In genomic region chr19:10604534-10604933, GRCm38 (mm10) we compare ENCODE assay signal across 8 mouse cellular contexts. TPM values are rescaled to one million over a fixed set of nuclear protein-coding genes. Genes with fewer than 3 reads are reported as not detected.
A peak's percentile ranks its signal among the peaks of the same experiment; 100 is the strongest.
DNase-seq lines count a peak whose midpoint lies in the region; ATAC-seq and TF ChIP-seq lines count a peak whose summit lies in the region.

No protein-coding gene starts in this region.

- peak overlapping the region; percentile 84 for H3K4me2 ChIP-seq in heart, embryonic 11.5 days
- H3K4me2 ChIP-seq in forebrain, embryonic 12.5 days: peak overlapping the region; percentile 82
- peak overlapping the region; percentile 77 for H3K4me2 ChIP-seq in liver, embryonic 16.5 days (ENCODE audit: low read depth, low read length)

- no peaks in the 10 kb centered on the region for H3K9me3 ChIP-seq in heart, embryonic 11.5 days (replicated peaks; ENCODE audit: control insufficient read depth, low read length)
- no peaks in the 10 kb centered on the region for H3K9me3 ChIP-seq in ES-Bruce4 (replicated peaks; ENCODE audit: control insufficient read depth, insufficient read depth, low read length, poor library complexity, severe bottlenecking)
- no peaks in the 10 kb centered on the region for H3K9me3 ChIP-seq in forebrain, embryonic 12.5 days
- H3K9me3 ChIP-seq in liver, embryonic 16.5 days (replicated peaks; ENCODE audit: control insufficient read depth, low read length): no peaks in the 10 kb centered on the region

- peak overlapping the region; percentile 80; the same call in 1 of the 2 replicates for H3K27ac ChIP-seq in heart, embryonic 11.5 days (ENCODE audit: low read depth, low read length)
- peak overlapping the region; percentile 78 for H3K27ac ChIP-seq in ES-Bruce4 (ENCODE audit: insufficient read depth, low read length)
- H3K27ac ChIP-seq in forebrain, embryonic 12.5 days: peak overlapping the region; percentile 93
- peak overlapping the region; percentile 92 for H3K27ac ChIP-seq in liver, embryonic 16.5 days (ENCODE audit: low read length)

- intact Hi-C loops in heart, postnatal 14 days (cut with DNase I): loop anchor here (5.0 kb wide), 1 partner anchor 272 kb away; no protein-coding TSS in a partner anchor

- H3K9ac ChIP-seq in heart, embryonic 11.5 days (ENCODE audit: low read depth, low read length): peak overlapping the region; percentile 99
- H3K9ac ChIP-seq in ES-Bruce4 (ENCODE audit: low read depth, poor library complexity, severe bottlenecking): peak overlapping the region; percentile 68
- peak overlapping the region; percentile 95 for H3K9ac ChIP-seq in forebrain, embryonic 12.5 days
- H3K9ac ChIP-seq in liver, embryonic 16.5 days (ENCODE audit: low read depth, low read length): peak overlapping the region; percentile 83

- peaks cover 16% of the 10 kb centered on the region for H3K36me3 ChIP-seq in heart, embryonic 11.5 days (ENCODE audit: control insufficient read depth, insufficient read depth, low read length)
- peaks cover 28% of the 10 kb centered on the region for H3K36me3 ChIP-seq in ES-Bruce4 (ENCODE audit: control insufficient read depth, insufficient read depth, low read length, poor library complexity, severe bottlenecking)
- H3K36me3 ChIP-seq in forebrain, embryonic 12.5 days (replicated peaks): peaks cover 32% of the 10 kb centered on the region
- H3K36me3 ChIP-seq in liver, embryonic 16.5 days (ENCODE audit: control insufficient read depth, insufficient read depth): peaks cover 18% of the 10 kb centered on the region

- TF ChIP-seq CTCF in ES-Bruce4 (IDR thresholded peaks at IDR 0.05; ENCODE audit: low read depth, low read length): no peak

- H3K4me1 ChIP-seq in heart, embryonic 11.5 days (ENCODE audit: control insufficient read depth, insufficient read depth, low read length): peaks cover 15% of the 10 kb centered on the region
- H3K4me1 ChIP-seq in ES-Bruce4 (ENCODE audit: control insufficient read depth, insufficient read depth, low read length): peaks cover 1% of the 10 kb centered on the region
- H3K4me1 ChIP-seq in forebrain, embryonic 12.5 days: peaks cover 43% of the 10 kb centered on the region
- H3K4me1 ChIP-seq in liver, embryonic 16.5 days (ENCODE audit: control insufficient read depth, low read depth, low read length): peaks cover 38% of the 10 kb centered on the region

- WGBS in heart, embryonic 11.5 days (ENCODE audit: insufficient replicate concordance): 53% methylated on average over 3 of the region's 3 CpGs
- WGBS in forebrain, embryonic 12.5 days: 70% methylated on average over 3 of the region's 3 CpGs
- WGBS in liver, embryonic 16.5 days (ENCODE audit: insufficient replicate concordance): 46% methylated on average over 3 of the region's 3 CpGs

- no peaks in the 10 kb centered on the region for H3K27me3 ChIP-seq in heart, embryonic 11.5 days (ENCODE audit: control insufficient read depth, insufficient read depth, low read length)
- no peaks in the 10 kb centered on the region for H3K27me3 ChIP-seq in ES-Bruce4 (ENCODE audit: control insufficient read depth, insufficient read depth, low read length, poor library complexity, severe bottlenecking)
- no peaks in the 10 kb centered on the region for H3K27me3 ChIP-seq in forebrain, embryonic 12.5 days
- H3K27me3 ChIP-seq in liver, embryonic 16.5 days (ENCODE audit: control insufficient read depth, insufficient read depth, low read depth, low read length): no peaks in the 10 kb centered on the region

- no peak for TF ChIP-seq EP300 in ES-Bruce4 (IDR thresholded peaks at IDR 0.05; ENCODE audit: insufficient read depth, low read depth, low read length)

- no peak for DNase-seq in heart, postnatal 14 days
- DNase-seq in ovary, adult 18-20 months (ENCODE audit: low spot score): no peak
- no peak for DNase-seq in embryo, embryonic 9.5 days (ENCODE audit: extremely low spot score)
- no peak for DNase-seq in layer of hippocampus, postnatal 14 days (ENCODE audit: low spot score in 2 of 2)

- no peak for ATAC-seq in heart, embryonic 11.5 days (replicated peaks; ENCODE audit: insufficient number of reproducible peaks, low FRiP score, low TSS enrichment)
- ATAC-seq in forebrain, embryonic 12.5 days (ENCODE audit: low FRiP score): no peak
- ATAC-seq in liver, embryonic 16.5 days (ENCODE audit: low read depth): no peak

- peak overlapping the region; percentile 98 for H3K4me3 ChIP-seq in heart, embryonic 11.5 days (ENCODE audit: low read depth, low read length)
- H3K4me3 ChIP-seq in ES-Bruce4 (ENCODE audit: low read depth, low read length): peak overlapping the region; percentile 77
- H3K4me3 ChIP-seq in forebrain, embryonic 12.5 days (replicated peaks): peak overlapping the region; percentile 95
- H3K4me3 ChIP-seq in liver, embryonic 16.5 days (ENCODE audit: low read depth, low read length): peak overlapping the region; percentile 96

- TF ChIP-seq POLR2A in ES-Bruce4 (IDR thresholded peaks at IDR 0.05; ENCODE audit: insufficient read depth, low read length): no peak

RNA-seq across cellular contexts. Expression of gene Ddb1, which starts 0.6 kb away (rescaled TPM):
- polyA plus RNA-seq in heart, embryonic 11.5 days (2014; fragmentation: Nextera tagmentation; extraction: Ambion mirVana): 265 and 328 TPM in 2 replicates
- 100 to 1,000 TPM; 181 to 185 TPM for total RNA-seq in heart, postnatal 14 days (2021)
- polyA plus RNA-seq in ES-Bruce4 (2011; ENCODE audit: insufficient read depth, insufficient read length, low read depth, missing spikeins): 876 and 913 TPM in 2 replicates
- 389 and 413 TPM in 2 replicates for polyA plus RNA-seq in forebrain, embryonic 12.5 days (2016; fragmentation: Nextera tagmentation; extraction: Ambion mirVana)
- polyA plus RNA-seq in liver, embryonic 16.5 days (2015; fragmentation: Nextera tagmentation; extraction: Ambion mirVana): 170 and 176 TPM in 2 replicates
- total RNA-seq in layer of hippocampus, postnatal 14 days (2021): 100 to 1,000 TPM; 202 to 215 TPM

RNA-seq across cellular contexts. Expression of gene Tkfc, which starts 0.9 kb away (rescaled TPM):
- polyA plus RNA-seq in heart, embryonic 11.5 days (2014; fragmentation: Nextera tagmentation; extraction: Ambion mirVana): 13.6 and 14.3 TPM in 2 replicates
- total RNA-seq in heart, postnatal 14 days (2021): 10 to 100 TPM in 1 of 2 experiments, 1 to 10 TPM in 1; 8.2 to 10.1 TPM
- polyA plus RNA-seq in ES-Bruce4 (2011; ENCODE audit: insufficient read depth, insufficient read length, low read depth, missing spikeins): 28.1 and 29.0 TPM in 2 replicates
- 20.5 and 22.9 TPM in 2 replicates for polyA plus RNA-seq in forebrain, embryonic 12.5 days (2016; fragmentation: Nextera tagmentation; extraction: Ambion mirVana)
- polyA plus RNA-seq in liver, embryonic 16.5 days (2015; fragmentation: Nextera tagmentation; extraction: Ambion mirVana): 39.7 and 47.8 TPM in 2 replicates
- total RNA-seq in layer of hippocampus, postnatal 14 days (2021): 10 to 100 TPM; 21.7 to 24.4 TPM

RNA-seq across cellular contexts. Expression of gene Tmem138, which starts 27.4 kb away (rescaled TPM):
- 31.7 and 32.0 TPM in 2 replicates for polyA plus RNA-seq in heart, embryonic 11.5 days (2014; fragmentation: Nextera tagmentation; extraction: Ambion mirVana)
- 1 to 10 TPM; 3.2 to 4.4 TPM for total RNA-seq in heart, postnatal 14 days (2021)
- polyA plus RNA-seq in ES-Bruce4 (2011; ENCODE audit: insufficient read depth, insufficient read length, low read depth, missing spikeins): 25.3 TPM in 2 replicates
- polyA plus RNA-seq in forebrain, embryonic 12.5 days (2016; fragmentation: Nextera tagmentation; extraction: Ambion mirVana): 49.0 and 52.8 TPM in 2 replicates
- polyA plus RNA-seq in liver, embryonic 16.5 days (2015; fragmentation: Nextera tagmentation; extraction: Ambion mirVana): 10.5 and 10.6 TPM in 2 replicates
- total RNA-seq in layer of hippocampus, postnatal 14 days (2021): 10 to 100 TPM; 12.4 to 12.6 TPM

RNA-seq across cellular contexts. Expression of gene Cyb561a3, which starts 27.6 kb away (rescaled TPM):
- 12.8 and 14.3 TPM in 2 replicates for polyA plus RNA-seq in heart, embryonic 11.5 days (2014; fragmentation: Nextera tagmentation; extraction: Ambion mirVana)
- 10 to 100 TPM; 10.2 to 11.3 TPM for total RNA-seq in heart, postnatal 14 days (2021)
- 11.6 and 13.5 TPM in 2 replicates for polyA plus RNA-seq in ES-Bruce4 (2011; ENCODE audit: insufficient read depth, insufficient read length, low read depth, missing spikeins)
- 17.1 and 18.1 TPM in 2 replicates for polyA plus RNA-seq in forebrain, embryonic 12.5 days (2016; fragmentation: Nextera tagmentation; extraction: Ambion mirVana)
- polyA plus RNA-seq in liver, embryonic 16.5 days (2015; fragmentation: Nextera tagmentation; extraction: Ambion mirVana): 17.0 and 19.6 TPM in 2 replicates
- 10 to 100 TPM; 13.0 to 13.9 TPM for total RNA-seq in layer of hippocampus, postnatal 14 days (2021)

RNA-seq across cellular contexts. Expression of gene Vwce, which starts 29.5 kb away (rescaled TPM):
- polyA plus RNA-seq in heart, embryonic 11.5 days (2014; fragmentation: Nextera tagmentation; extraction: Ambion mirVana): 0.46 and 0.55 TPM in 2 replicates
- under 1 TPM in 1 of 2 experiments, not detected in 1; 0.45 TPM for total RNA-seq in heart, postnatal 14 days (2021)
- polyA plus RNA-seq in ES-Bruce4 (2011; ENCODE audit: insufficient read depth, insufficient read length, low read depth, missing spikeins): 1.9 and 2.0 TPM in 2 replicates
- polyA plus RNA-seq in forebrain, embryonic 12.5 days (2016; fragmentation: Nextera tagmentation; extraction: Ambion mirVana): 0.44 and 0.45 TPM in 2 replicates
- polyA plus RNA-seq in liver, embryonic 16.5 days (2015; fragmentation: Nextera tagmentation; extraction: Ambion mirVana): 13.5 and 16.0 TPM in 2 replicates
- under 1 TPM; 0.60 to 0.91 TPM for total RNA-seq in layer of hippocampus, postnatal 14 days (2021)
